Mouse (Mus musculus) brown adipose tissue, adult 24 weeks (tissue): Measurements from ENCODE around the gene Gm21739. TPM values are rescaled to one million over a fixed set of nuclear protein-coding genes. Genes with fewer than 3 reads are reported as not detected.
"Not testable (repeated sequence)": the region's sequence is repeated elsewhere in the genome, so short reads cannot be mapped to it uniquely, and the experiment has no call there.

Experiments
- H3K27ac ChIP-seq: fragments of 200-500 bp; replicated peaks from 2 replicates; pipeline ENCODE4 v1.5.1; 2012; ENCODE audit warnings: low read depth, mild to moderate bottlenecking, low read length
- H3K4me1 ChIP-seq: fragments of 200-500 bp; 2 replicates; pipeline ENCODE4 v1.6.1; 2012; ENCODE audit warnings: low read length, mixed read lengths; ENCODE audit not compliant: control insufficient read depth, insufficient read depth, insufficient read length
- H3K4me3 ChIP-seq: fragments of 200-500 bp; 2 replicates; pipeline ENCODE4 v1.5.1; 2012; ENCODE audit warnings: low read depth, mild to moderate bottlenecking, low read length, moderate library complexity; ENCODE audit not compliant: insufficient read depth
- polyA plus RNA-seq: library from polyadenylated mRNA; stranded (reverse); fragments of >200 nt; gene quantifications from 2 replicates; pipeline ENCODE4 v1.2.4, GENCODE M21; 2012; ENCODE audit not compliant: missing spikeins, insufficient read depth, insufficient read length

The Gm21739 gene
- polyA plus RNA-seq: not detected in 2 replicates

GRCm38 (mm10) chrY:44264344-44264743 is at the start of gene Gm21739:
TSS of gene Gm21739 (minus strand) at chrY:44264444.
- not testable (repeated sequence) for H3K4me1 ChIP-seq, H3K27ac ChIP-seq, H3K4me3 ChIP-seq
